Mouse (Mus musculus) heart, embryonic 15.5 days (tissue): ENCODE measurements at regions not wholly inside any gene's neighbourhood (a gene's known extent, or its start where the extent isn't known, plus 50 kb on each side); places are given as distances from the start of the nearest gene placed in this dataset.

Experiments used
- ATAC-seq: fragments of 200-750 bp; cut with Nextera tagmentation; replicated peaks from 2 replicates; pipeline ENCODE4 v1.8.0; 2017; ENCODE audit warnings: low read depth, moderate TSS enrichment; ENCODE audit not compliant: insufficient number of reproducible peaks, insufficient read depth, low FRiP score
- H3K27ac ChIP-seq: fragments of 300-500 bp; sonication (generic); 2 replicates; pipeline ENCODE4 v1.5.1; 2015; ENCODE audit warnings: mild to moderate bottlenecking, inconsistent platforms
- H3K27me3 ChIP-seq: fragments of 300-500 bp; sonication (generic); 2 replicates; pipeline ENCODE4 v1.6.1; 2015; ENCODE audit warnings: inconsistent platforms
- H3K36me3 ChIP-seq: fragments of 300-500 bp; sonication (generic); 2 replicates; pipeline ENCODE4 v1.6.1; 2015; ENCODE audit warnings: mild to moderate bottlenecking, inconsistent platforms
- H3K4me1 ChIP-seq: fragments of 300-500 bp; sonication (generic); replicated peaks from 2 replicates; pipeline ENCODE4 v1.6.1; 2015; ENCODE audit warnings: inconsistent platforms
- H3K4me2 ChIP-seq: fragments of 300-500 bp; sonication (generic); 2 replicates; pipeline ENCODE4 v1.6.1; 2015; ENCODE audit warnings: inconsistent platforms, mild to moderate bottlenecking, moderate library complexity
- H3K4me3 ChIP-seq: fragments of 300-500 bp; sonication (generic); 2 replicates; pipeline ENCODE4 v1.5.1; 2015; ENCODE audit warnings: mild to moderate bottlenecking, inconsistent platforms
- H3K9ac ChIP-seq: fragments of 300-500 bp; sonication (generic); 2 replicates; pipeline ENCODE4 v1.6.1; 2015; ENCODE audit warnings: mild to moderate bottlenecking, inconsistent platforms
- H3K9me3 ChIP-seq: fragments of 300-500 bp; sonication (generic); replicated peaks from 2 replicates; pipeline ENCODE4 v1.6.1; 2016; ENCODE audit warnings: inconsistent platforms
- WGBS: fragments of 180-500 bp; shearing (Covaris S2); methylation state at CpG from one replicate; pipeline ENCODE4 v1.1.7; 2015; ENCODE audit warnings: mixed read lengths; 5-methylcytosine and 5-hydroxymethylcytosine counted together

- 74% methylated on average over 3 of the region's 3 CpGs for WGBS
- Histone ChIP-seq H3K9ac (no peak overlapping the region), H3K27ac (no peak overlapping the region), H3K36me3 (no peaks in the 10 kb centered on the region), H3K27me3 (no peaks in the 10 kb centered on the region), H3K9me3 (no peaks in the 10 kb centered on the region), H3K4me2 (no peak overlapping the region), H3K4me3 (no peak overlapping the region), H3K4me1 (peaks cover 14% of the 10 kb centered on the region)
- ATAC-seq, result no peak
Measured at GRCm38 (mm10) chr2:38456571-38456970, 54.9 kb upstream of the Nek6 start.

GRCm38 (mm10) chr2:38460367-38460766 is 51.1 kb upstream of the Nek6 start:
- Histone ChIP-seq H3K9ac (no peak overlapping the region), H3K27me3 (no peaks in the 10 kb centered on the region), H3K27ac (peak overlapping the region; percentile 61), H3K4me3 (no peak overlapping the region), H3K4me1 (peaks cover 15% of the 10 kb centered on the region), H3K36me3 (no peaks in the 10 kb centered on the region), H3K4me2 (no peak overlapping the region), H3K9me3 (no peaks in the 10 kb centered on the region)
- ATAC-seq, result no peak
- 77% methylated on average over 2 of the region's 2 CpGs for WGBS

DNA sequence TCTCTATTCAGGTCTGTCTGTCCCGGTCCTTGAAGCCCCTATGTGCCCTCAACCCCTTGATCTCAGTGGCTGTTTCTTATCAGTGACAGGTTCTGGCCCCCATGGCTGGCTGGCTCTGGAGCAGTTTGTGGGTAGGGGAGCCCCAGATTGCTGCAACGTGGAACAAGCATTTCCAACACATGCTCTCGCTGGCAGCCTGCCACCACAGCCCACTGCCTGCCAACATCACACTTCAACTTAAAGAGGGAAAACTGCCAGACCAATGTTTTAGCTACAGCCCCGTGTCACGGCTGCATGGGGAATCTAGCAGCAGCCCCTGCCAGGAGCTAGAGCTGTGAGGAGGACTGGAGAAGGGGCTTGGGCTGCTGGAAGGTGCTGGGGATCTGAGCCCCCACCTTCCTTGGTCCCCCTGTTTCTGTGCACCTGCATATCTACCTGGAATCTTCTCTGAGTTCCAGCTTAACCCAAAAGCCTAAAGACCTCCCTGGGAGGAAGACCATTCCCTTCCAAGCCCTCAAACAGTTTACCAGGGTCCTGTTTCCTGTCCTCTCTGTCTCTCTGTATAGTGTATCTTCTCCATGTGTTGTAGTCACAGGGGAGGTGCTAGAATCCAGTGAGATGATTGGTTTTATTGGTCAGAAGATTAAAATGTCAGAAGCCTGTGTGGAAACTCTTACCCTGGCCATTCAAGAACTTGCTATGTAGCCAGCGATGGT is 50.5 kb upstream of the Nek6 start:
- no peaks in the 10 kb centered on the region for H3K27me3 ChIP-seq
- peaks cover 15% of the 10 kb centered on the region for H3K4me1 ChIP-seq
- no peaks in the 10 kb centered on the region for H3K9me3 ChIP-seq
- H3K27ac ChIP-seq, result peak overlapping the region; percentile 61
- H3K9ac ChIP-seq, result no peak overlapping the region
- H3K4me3 ChIP-seq, result no peak overlapping the region
- H3K4me2 ChIP-seq, result no peak overlapping the region
- ATAC-seq, result peak; percentile 81
- WGBS, result 19% methylated on average over 6 of the region's 6 CpGs
- H3K36me3 ChIP-seq, result no peaks in the 10 kb centered on the region
